Mouse (Mus musculus): ENCODE measurements around the gene Mchr1.
"Not testable (repeated sequence)": the region's sequence is repeated elsewhere in the genome, so short reads cannot be mapped to it uniquely, and the experiment has no call there.

DNA sequence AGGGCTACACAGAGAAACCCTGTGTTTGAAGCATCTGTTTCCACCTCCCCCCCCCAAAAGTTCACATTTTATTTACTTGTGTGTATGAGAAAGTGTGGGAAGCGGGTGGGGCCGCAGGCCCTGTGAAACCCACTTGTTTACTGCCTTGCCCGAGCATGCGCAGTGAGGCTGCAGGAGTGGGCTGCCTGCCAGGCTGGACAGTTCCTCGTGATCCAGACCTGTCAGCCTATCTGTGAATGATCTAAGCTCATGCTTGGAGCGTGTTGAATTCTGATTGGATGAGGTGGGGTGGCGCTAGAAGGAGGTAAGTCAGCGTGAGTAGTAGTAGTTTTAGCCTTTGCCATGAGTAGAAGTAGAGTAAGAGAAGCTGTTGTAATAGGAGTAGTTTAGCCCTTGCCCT, 15.2 kb upstream of the Mchr1 start:
- not testable (repeated sequence) for TF ChIP-seq POLR2A (IDR thresholded peaks at IDR 0.05; ENCODE audit: borderline replicate concordance, extremely low read depth, insufficient read depth, insufficient read length, poor library complexity, severe bottlenecking); CTCF (IDR thresholded peaks at IDR 0.05; ENCODE audit: borderline replicate concordance, extremely low read depth, insufficient read depth, insufficient read length)

Data from brain, embryonic 14.5 days (tissue).